Mouse (Mus musculus): ENCODE results near the gene Magea2.
"Not testable (repeated sequence)": the region's sequence is repeated elsewhere in the genome, so short reads cannot be mapped to it uniquely, and the experiment has no call there.

The Magea2 gene

GRCm38 (mm10) chrX:155093566-155093965, at the start of gene Magea2:
Magea2 (minus strand) TSS chrX:155093666.
- not testable (repeated sequence) for DNase-seq (ENCODE audit: low spot score in 2 of 2)

- DNase-seq (ENCODE audit: low spot score in 2 of 2): not testable (repeated sequence)
These were observed 34.8 kb upstream of the Magea2 start, which contains the start of gene Cldn34b2 for GRCm38 (mm10) chrX:155128312-155128711. Cldn34b2 (minus strand) TSS chrX:155128412.

GRCm38 (mm10) chrX:155098024-155098423, 4.6 kb upstream of the Magea2 start:
- DNase-seq (ENCODE audit: low spot score in 2 of 2): no peak

- DNase-seq (ENCODE audit: low spot score in 2 of 2): not testable (repeated sequence)
These were observed 3.8 kb downstream of the Magea2 start, which contains the start of gene Magea1 for GRCm38 (mm10) chrX:155089693-155090092. Magea1 (minus strand) TSS chrX:155089793.

GRCm38 (mm10) chrX:155063045-155063444, 30.4 kb downstream of the Magea2 start, which contains the start of gene Magea5:
Magea5 (minus strand) TSS chrX:155063145.
- DNase-seq (ENCODE audit: low spot score in 2 of 2): not testable (repeated sequence)

GRCm38 (mm10) chrX:154995750-154996149, 97.7 kb downstream of the Magea2 start, which contains the start of gene Magea8:
Magea8 (minus strand) TSS chrX:154995850.
- not testable (repeated sequence) for DNase-seq (ENCODE audit: low spot score in 2 of 2)

All from frontal cortex, postnatal 10 days (tissue).